Mouse (Mus musculus) MEL (cell line): Measurements from ENCODE around the gene Pex14. TPM values are rescaled to one million over a fixed set of nuclear protein-coding genes. Genes with fewer than 3 reads are reported as not detected.

Experiments
- DNase-seq: peaks from one replicate; pipeline ENCODE4 v3.0.0; 2011; ENCODE audit warnings: low read depth, low spot score
- H3K27ac ChIP-seq: 2 replicates; pipeline ENCODE4 v1.5.1; 2012; ENCODE audit warnings: low read depth, mild to moderate bottlenecking, control low read depth, low read length, moderate library complexity; ENCODE audit not compliant: control insufficient read depth
- H3K27me3 ChIP-seq, 2 experiments: fragments of 150-350 bp in 1 of 2; sonication (generic) in 1 of 2; 2 replicates each; pipeline ENCODE4 v1.6.1; 2012; ENCODE audit warnings: low read length in 2 of 2, mild to moderate bottlenecking in 2 of 2, improper control_type of control experiment in 1 of 2, moderate library complexity in 1 of 2; ENCODE audit not compliant: insufficient read depth in 2 of 2, control insufficient read depth in 1 of 2
- H3K36me3 ChIP-seq, 2 experiments: 2 replicates each; pipeline ENCODE4 v1.6.1; 2012 to 2014; ENCODE audit warnings: low read length in 2 of 2, improper control_type of control experiment in 1 of 2, inconsistent platforms in 1 of 2, mild to moderate bottlenecking in 1 of 2; ENCODE audit not compliant: insufficient read depth in 2 of 2, control insufficient read depth in 1 of 2
- H3K4me1 ChIP-seq, 2 experiments: fragments of 150-350 bp in 1 of 2; sonication (generic) in 1 of 2; 2 replicates each; pipeline ENCODE4 v1.6.1; 2012; ENCODE audit warnings: low read length in 2 of 2, improper control_type of control experiment in 1 of 2, mild to moderate bottlenecking in 1 of 2; ENCODE audit not compliant: insufficient read depth in 2 of 2, control insufficient read depth in 1 of 2
- H3K4me3 ChIP-seq, 2 experiments: fragments of 150-350 bp in 1 of 2; sonication (generic) in 1 of 2; 2 replicates each; pipeline ENCODE4 v1.5.1; 2012; ENCODE audit warnings: low read depth in 2 of 2, low read length in 2 of 2, mild to moderate bottlenecking in 2 of 2, moderate library complexity in 2 of 2, control low read depth in 1 of 2, improper control_type of control experiment in 1 of 2; ENCODE audit not compliant: control insufficient read depth in 1 of 2, insufficient read depth in 1 of 2
- H3K79me2 ChIP-seq: 2 replicates; pipeline ENCODE4 v1.6.1; 2012; ENCODE audit warnings: mild to moderate bottlenecking, low read length, moderate library complexity; ENCODE audit not compliant: control insufficient read depth, poor library complexity, insufficient read depth
- H3K9ac ChIP-seq: 2 replicates; pipeline ENCODE4 v1.6.1; 2012; ENCODE audit warnings: low read depth, mild to moderate bottlenecking, control low read depth, low read length, moderate library complexity; ENCODE audit not compliant: control insufficient read depth, poor library complexity, severe bottlenecking
- H3K9me3 ChIP-seq: fragments of 150-350 bp; sonication (generic); replicated peaks from 2 replicates; pipeline ENCODE4 v1.6.1; 2012; ENCODE audit warnings: mild to moderate bottlenecking, low read length, improper control_type of control experiment, moderate library complexity; ENCODE audit not compliant: insufficient read depth
- BHLHE40 ChIP-seq: IDR thresholded peaks from 2 replicates; pipeline ENCODE4 v1.6.1; 2012; ENCODE audit warnings: low read depth, mild to moderate bottlenecking, inconsistent platforms, low read length, improper control_type of control experiment, borderline replicate concordance
- CTCF ChIP-seq, 3 experiments: IDR thresholded peaks in 2 of 3; conservative IDR thresholded peaks in 1 of 3; 2 replicates each; pipeline ENCODE4 v1.5.1; 2011 to 2012; ENCODE audit warnings: low read length in 3 of 3, low read depth in 2 of 3, mild to moderate bottlenecking in 2 of 3, improper control_type of control experiment in 1 of 3, inconsistent platforms in 1 of 3, mixed read lengths in 1 of 3, moderate library complexity in 1 of 3; ENCODE audit not compliant: control insufficient read depth in 1 of 3, insufficient read depth in 1 of 3, poor library complexity in 1 of 3, severe bottlenecking in 1 of 3
- E2F4 ChIP-seq: IDR thresholded peaks from 2 replicates; pipeline ENCODE4 v1.6.1; 2011; ENCODE audit warnings: low read depth, low read length, improper control_type of control experiment, borderline replicate concordance
- GABPA ChIP-seq: IDR thresholded peaks from 2 replicates; pipeline ENCODE4 v1.6.1; 2012; ENCODE audit warnings: low read depth, mild to moderate bottlenecking, inconsistent platforms, low read length, improper control_type of control experiment, moderate library complexity
- HCFC1 ChIP-seq: IDR thresholded peaks from 2 replicates; pipeline ENCODE4 v1.6.1; 2012; ENCODE audit warnings: low read depth, mild to moderate bottlenecking, inconsistent platforms, low read length, improper control_type of control experiment, moderate library complexity
- MAZ ChIP-seq: IDR thresholded peaks from 2 replicates; pipeline ENCODE4 v1.6.1; 2012; ENCODE audit warnings: low read depth, mild to moderate bottlenecking, inconsistent platforms, low read length, improper control_type of control experiment
- NELFE ChIP-seq: IDR thresholded peaks from 2 replicates; pipeline ENCODE4 v1.6.1; 2011; ENCODE audit warnings: low read depth, low read length, improper control_type of control experiment
- NRF1 ChIP-seq: IDR thresholded peaks from 2 replicates; pipeline ENCODE4 v1.6.1; 2014; ENCODE audit warnings: low read depth, mild to moderate bottlenecking, inconsistent platforms, low read length, improper control_type of control experiment, moderate library complexity; ENCODE audit not compliant: poor library complexity, insufficient read depth, severe bottlenecking
- POLR2A ChIP-seq, 2 experiments: IDR thresholded peaks; 2 replicates each; pipeline ENCODE4 v1.6.1; 2011 to 2012; ENCODE audit warnings: low read length in 2 of 2, mild to moderate bottlenecking in 2 of 2, control low read depth in 1 of 2, improper control_type of control experiment in 1 of 2, low read depth in 1 of 2, moderate library complexity in 1 of 2; ENCODE audit not compliant: control insufficient read depth in 1 of 2, insufficient read depth in 1 of 2, poor library complexity in 1 of 2
- POLR2AphosphoS5 ChIP-seq: IDR thresholded peaks from 2 replicates; pipeline ENCODE4 v1.6.1; 2012; ENCODE audit warnings: low read depth, borderline replicate concordance, mild to moderate bottlenecking, inconsistent platforms, low read length, moderate library complexity, mixed read lengths
- RAD21 ChIP-seq: IDR thresholded peaks from 2 replicates; pipeline ENCODE4 v1.6.1; 2011; ENCODE audit warnings: mild to moderate bottlenecking, low read depth, low read length, improper control_type of control experiment
- RCOR1 ChIP-seq: IDR thresholded peaks from 2 replicates; pipeline ENCODE4 v1.6.1; 2012; ENCODE audit warnings: low read depth, mild to moderate bottlenecking, inconsistent platforms, low read length, improper control_type of control experiment
- SIN3A ChIP-seq: IDR thresholded peaks from 2 replicates; pipeline ENCODE4 v1.6.1; 2012; ENCODE audit warnings: low read length, improper control_type of control experiment, inconsistent platforms
- SMC3 ChIP-seq: IDR thresholded peaks from 2 replicates; pipeline ENCODE4 v1.6.1; 2011; ENCODE audit warnings: low read depth, low read length, improper control_type of control experiment
- TAL1 ChIP-seq: IDR thresholded peaks from 2 replicates; pipeline ENCODE4 v1.6.1; 2012; ENCODE audit warnings: mild to moderate bottlenecking, inconsistent platforms, low read length, moderate library complexity, mixed read lengths
- TBP ChIP-seq: IDR thresholded peaks from 2 replicates; pipeline ENCODE4 v1.8.0; 2011; ENCODE audit warnings: low read depth, low read length, improper control_type of control experiment
- polyA plus RNA-seq, 2 experiments: library from polyadenylated mRNA; stranded (reverse) in 1 of 2; unstranded in 1 of 2; fragments of >175 nt in 1 of 2; fragments of >200 nt in 1 of 2; gene quantifications; 2 replicates each; pipeline versions ENCODE4 v1.2.1 to v1.2.4; 2012; ENCODE audit warnings: low replicate concordance in 2 of 2, low read depth in 1 of 2; ENCODE audit not compliant: insufficient read length in 2 of 2, insufficient read depth in 1 of 2, missing spikeins in 1 of 2
- total RNA-seq: library from RNA; depleted of rRNA; stranded (reverse); fragments of 300-350 nt; gene quantifications from 2 replicates; pipeline ENCODE4 v1.2.3, GENCODE M21; 2012

Gene Pex14
- total and polyA plus RNA-seq, 3 experiments = 38.3 to 49.2 TPM; not detected in 1

DNA sequence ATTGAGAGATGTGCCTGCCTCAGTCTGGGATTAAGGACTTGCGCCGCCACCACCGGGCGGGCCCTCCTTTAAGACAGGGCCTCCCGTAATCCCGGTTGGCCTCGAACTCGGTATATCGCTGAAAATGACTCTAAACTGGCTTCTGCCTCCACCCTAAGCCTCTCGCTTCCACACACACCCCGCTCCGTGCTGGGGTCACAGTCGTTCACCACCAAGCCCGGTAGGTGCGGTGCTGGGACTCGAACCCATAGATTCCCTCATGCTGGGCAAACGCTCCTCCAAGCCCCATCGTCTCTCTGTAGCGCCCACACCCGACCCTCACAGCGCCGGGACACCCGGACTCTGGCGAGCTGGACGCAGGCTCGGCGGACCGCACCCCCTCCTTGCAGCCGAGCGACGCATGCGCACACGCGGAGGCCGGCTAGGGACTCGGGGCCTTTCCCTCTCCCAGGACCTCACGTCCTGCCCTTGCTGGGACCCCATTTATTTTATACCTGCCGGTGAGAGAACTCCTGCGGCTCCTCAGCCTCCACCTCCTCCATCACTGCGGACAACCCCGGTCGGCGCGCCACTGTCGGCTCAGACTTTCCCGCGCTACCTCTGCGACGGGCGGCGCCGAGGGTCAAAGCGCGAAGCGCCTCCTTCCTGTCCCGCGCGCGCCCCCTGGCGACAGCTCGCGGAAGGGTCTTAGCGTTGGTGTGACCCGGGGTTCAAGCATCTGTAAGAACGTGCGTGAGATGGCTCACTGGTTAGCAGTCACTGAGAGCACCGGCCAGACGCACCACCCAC lies 37.5 kb upstream of the Pex14 start, which contains the start of gene Cenps:
Gene Cenps (minus strand): TSS at position 648 of the 789 bp plus-strand sequence.
- Histone ChIP-seq H3K4me3 (peak within 1 kb of the TSS; percentile 81 to 86), H3K27ac (peak within 1 kb of the TSS; percentile 83)
- TF ChIP-seq GABPA (no peak), NELFE (no peak; the same call in 1 of the 2 replicates), POLR2A (IDR thresholded peaks at IDR 0.05; ENCODE audit: control insufficient read depth in 1 of 2, insufficient read depth in 1 of 2, low read depth in 1 of 2, low read length in 2 of 2, poor library complexity in 1 of 2) (peak; percentile 37 to 69; a peak in 1 of 4 replicates), RCOR1 (no peak), TAL1 (no peak), BHLHE40 (no peak), POLR2AphosphoS5 (no peak), SIN3A (peak; percentile 21; the same call in 1 of the 2 replicates), SMC3 (peak; percentile 49), NRF1 (peak; percentile 77), CTCF (IDR thresholded peaks at IDR 0.05 in 2 of 3, conservative IDR thresholded peaks at IDR 0.05 in 1 of 3; ENCODE audit: control insufficient read depth in 1 of 3, insufficient read depth in 1 of 3, low read depth in 2 of 3, low read length in 3 of 3, poor library complexity in 1 of 3, severe bottlenecking in 1 of 3) (peak; percentile 60 to 85 (median 69)), HCFC1 (peak; percentile 82), E2F4 (peak; percentile 93; the same call in 1 of the 2 replicates), MAZ (no peak)
- TF ChIP-seq, all 39 proteins: peak for 7
- peaks cover 0 to 2% of the 10 kb centered on the region in 2 experiments; a peak in 3 of 4 replicates for H3K36me3 ChIP-seq
- no peaks in the 10 kb centered on the region for H3K9me3 ChIP-seq
- peaks cover 7% of the 10 kb centered on the region for H3K79me2 ChIP-seq
- peak within 1 kb of the TSS; percentile 91 for H3K9ac ChIP-seq
- peaks cover 2 to 7% of the 10 kb centered on the region in 2 experiments; a peak in 3 of 4 replicates for H3K4me1 ChIP-seq
- peak; percentile 93 for DNase-seq
- H3K27me3 ChIP-seq = no peaks in the 10 kb centered on the region

DNA sequence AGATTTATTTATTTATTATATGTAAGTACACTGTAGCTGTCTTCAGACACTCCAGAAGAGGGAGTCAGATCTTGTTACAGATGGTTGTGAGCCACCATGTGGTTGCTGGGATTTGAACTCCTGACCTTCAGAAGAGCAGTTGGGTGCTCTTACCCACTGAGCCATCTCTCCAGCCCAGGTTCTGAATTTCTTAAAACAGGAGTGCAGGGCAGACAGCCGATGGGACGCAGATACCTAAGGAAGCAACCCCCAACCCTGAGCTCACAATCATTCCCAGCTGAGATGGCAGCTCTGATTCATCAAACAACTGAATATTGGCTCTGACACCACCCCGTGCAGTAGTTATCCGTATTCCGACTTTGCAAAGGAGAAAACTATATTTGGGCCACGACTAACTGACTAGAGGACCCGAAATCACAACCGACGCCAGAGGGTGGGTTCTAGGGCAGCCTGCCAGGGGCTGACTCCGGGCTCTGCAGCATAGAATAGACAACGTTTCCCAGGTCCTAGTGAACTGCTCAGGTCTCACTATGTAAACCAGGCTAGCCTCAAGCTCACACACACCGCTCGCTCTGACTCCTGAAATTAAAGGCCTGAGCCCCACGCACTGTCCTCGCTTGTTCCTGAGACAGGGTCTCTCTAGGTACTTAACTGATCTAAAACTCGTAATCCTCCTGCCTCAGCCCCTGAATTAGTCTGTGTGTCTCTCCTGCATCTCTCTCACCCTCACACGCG lies 36.6 kb upstream of the Pex14 start:
- Histone ChIP-seq H3K36me3 (peaks cover 0 to 2% of the 10 kb centered on the region in 2 experiments; a peak in 3 of 4 replicates), H3K27ac (peak overlapping the region; percentile 83; the same call in 1 of the 2 replicates), H3K4me1 (peaks cover 2 to 7% of the 10 kb centered on the region in 2 experiments; a peak in 3 of 4 replicates)
- no peak for TF ChIP-seq POLR2AphosphoS5
- TF ChIP-seq RAD21 = no peak
- peak; percentile 90 for TF ChIP-seq TBP
- TF ChIP-seq, all 39 proteins: peak for 1
- peak; percentile 40 for DNase-seq
- Histone ChIP-seq H3K9me3 (no peaks in the 10 kb centered on the region), H3K4me3 (peak overlapping the region; percentile 81 to 86), H3K79me2 (peaks cover 7% of the 10 kb centered on the region), H3K27me3 (no peaks in the 10 kb centered on the region), H3K9ac (peak overlapping the region; percentile 91)
